Mouse (Mus musculus): Measurements from ENCODE around the gene H1foo. TPM values are rescaled to one million over a fixed set of nuclear protein-coding genes. Genes with fewer than 3 reads are reported as not detected.

Gene H1foo
- polyA plus RNA-seq, 1 experiment from 2014 or later: not detected

GRCm38 (mm10) chr6:115969103-115969502, 24.4 kb downstream of the H1foo start:
- no peaks in the 10 kb centered on the region for H3K36me3 ChIP-seq
- H3K9me3 ChIP-seq (replicated peaks): no peaks in the 10 kb centered on the region
- 83% methylated on average over 9 of the region's 9 CpGs for WGBS
- peaks cover under 1% of the 10 kb centered on the region; the same call in 1 of the 2 replicates for H3K27me3 ChIP-seq (ENCODE audit: low read depth, poor library complexity, severe bottlenecking)
- no peak overlapping the region for H3K27ac ChIP-seq (replicated peaks)
- no peak for DNase-seq (ENCODE audit: low spot score)
- no peak overlapping the region for H3K4me3 ChIP-seq
- H3K4me1 ChIP-seq: peaks cover 28% of the 10 kb centered on the region

GRCm38 (mm10) chr6:115969952-115970351, 25.2 kb downstream of the H1foo start:
- peaks cover 29% of the 10 kb centered on the region for H3K4me1 ChIP-seq
- no peaks in the 10 kb centered on the region for H3K9me3 ChIP-seq (replicated peaks)
- no peak overlapping the region for H3K4me3 ChIP-seq
- H3K36me3 ChIP-seq: no peaks in the 10 kb centered on the region
- WGBS: 60% methylated on average over 6 of the region's 6 CpGs
- H3K27ac ChIP-seq (replicated peaks): no peak overlapping the region
- no peaks in the 10 kb centered on the region for H3K27me3 ChIP-seq (ENCODE audit: low read depth, poor library complexity, severe bottlenecking)
- DNase-seq (ENCODE audit: low spot score): no peak

- H3K27ac ChIP-seq (replicated peaks): peak overlapping the region; percentile 1; the same call in 1 of the 2 replicates
- no peak overlapping the region for H3K4me3 ChIP-seq
- 84% methylated on average over 13 of the region's 13 CpGs for WGBS
- no peak for DNase-seq (ENCODE audit: low spot score)
- H3K36me3 ChIP-seq: no peaks in the 10 kb centered on the region
- no peaks in the 10 kb centered on the region for H3K9me3 ChIP-seq (replicated peaks)
- peaks cover 29% of the 10 kb centered on the region for H3K4me1 ChIP-seq
- H3K27me3 ChIP-seq (ENCODE audit: low read depth, poor library complexity, severe bottlenecking): no peaks in the 10 kb centered on the region
Observed at GRCm38 (mm10) chr6:115971273-115972060, 26.7 kb downstream of the H1foo start.

DNA sequence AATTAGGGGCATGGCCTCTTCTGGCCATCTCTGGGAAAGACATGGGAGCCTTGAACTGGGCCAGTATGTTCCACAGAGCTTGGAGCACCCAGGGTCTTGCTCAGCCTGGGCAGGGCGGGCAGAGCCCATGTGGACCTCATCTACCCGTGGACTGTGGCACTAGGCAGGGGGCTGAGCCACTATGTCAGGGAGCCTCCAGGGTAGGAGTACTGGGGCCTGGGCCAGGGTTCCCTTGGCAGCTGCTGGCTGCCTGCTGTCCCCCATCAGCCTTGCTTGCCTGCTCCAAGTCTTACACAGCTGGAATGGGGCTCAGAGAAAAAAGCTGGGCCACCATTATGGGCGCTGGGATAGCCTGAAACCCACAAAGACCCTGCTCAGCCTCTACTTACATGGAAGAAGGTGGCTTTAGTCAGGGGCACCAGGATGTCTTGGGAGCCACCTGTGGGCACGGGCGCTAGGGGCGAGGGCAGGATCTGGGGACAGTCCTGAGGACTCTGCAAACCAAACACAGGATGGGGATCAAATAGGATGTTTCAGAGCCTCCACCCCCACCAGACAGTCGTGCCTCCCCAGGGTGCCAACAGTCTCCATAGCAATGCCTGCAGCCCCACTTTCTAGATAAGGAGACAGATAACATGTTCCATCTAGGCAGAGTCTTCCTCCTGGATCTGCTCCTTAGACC, 27.5 kb downstream of the H1foo start:
- Histone ChIP-seq H3K4me3 (no peak overlapping the region), H3K9me3 (replicated peaks) (no peaks in the 10 kb centered on the region), H3K36me3 (no peaks in the 10 kb centered on the region), H3K27me3 (ENCODE audit: low read depth, poor library complexity, severe bottlenecking) (no peaks in the 10 kb centered on the region), H3K4me1 (peaks cover 29% of the 10 kb centered on the region), H3K27ac (replicated peaks) (peak overlapping the region; percentile 1; the same call in 1 of the 2 replicates)
- DNase-seq (ENCODE audit: low spot score): no peak
- WGBS: 84% methylated on average over 7 of the region's 7 CpGs

DNA sequence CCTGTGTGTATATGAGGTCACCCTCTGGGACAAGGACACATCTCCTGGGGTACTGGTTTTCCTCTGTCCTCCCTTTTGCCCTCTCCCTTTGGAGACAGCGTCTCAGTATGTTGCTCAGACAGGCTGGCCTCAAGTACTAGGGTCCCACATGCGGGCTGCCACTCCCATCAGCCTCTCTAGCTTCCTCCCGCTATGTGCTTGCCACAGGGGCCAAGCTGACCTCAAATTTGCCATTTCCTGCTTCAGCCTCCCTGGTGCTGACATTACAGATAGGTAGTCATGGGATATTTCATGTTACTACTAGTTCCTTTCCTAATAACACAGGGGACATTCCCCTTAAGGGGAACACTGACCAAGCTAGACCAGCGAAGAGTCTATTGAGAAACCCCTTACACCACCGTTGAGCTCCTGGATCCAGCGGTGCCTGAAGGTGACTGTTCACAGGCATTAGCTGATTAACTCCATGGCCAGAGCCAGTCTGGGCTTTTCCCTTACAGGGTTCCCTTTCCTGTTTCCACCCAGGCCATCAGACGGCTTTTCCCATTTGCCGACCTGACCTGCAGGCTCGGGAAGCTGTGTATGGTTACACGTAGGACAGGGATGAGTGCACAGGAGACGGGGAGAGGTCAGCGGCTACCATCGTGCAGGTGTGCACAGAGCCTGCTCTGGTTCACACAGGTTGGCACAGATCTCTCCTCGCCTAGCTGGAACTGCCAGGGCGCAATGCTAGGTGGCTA, 28.6 kb downstream of the H1foo start:
- Histone ChIP-seq H3K36me3 (no peaks in the 10 kb centered on the region), H3K27me3 (ENCODE audit: low read depth, poor library complexity, severe bottlenecking) (no peaks in the 10 kb centered on the region), H3K4me3 (no peak overlapping the region), H3K27ac (replicated peaks) (0 out of 2 replicates have a peak overlapping the region, but pooled peaks have one; percentile 17), H3K9me3 (replicated peaks) (no peaks in the 10 kb centered on the region), H3K4me1 (peaks cover 24% of the 10 kb centered on the region)
- DNase-seq (ENCODE audit: low spot score): no peak
- 90% methylated on average over 15 of the region's 15 CpGs for WGBS

- H3K4me1 ChIP-seq: peaks cover 16% of the 10 kb centered on the region
Observed at GRCm38 (mm10) chr6:115973881-115974662, 29.3 kb downstream of the H1foo start.

GRCm38 (mm10) chr6:115975606-115976005, 30.9 kb downstream of the H1foo start:
- WGBS: 91% methylated on average over 8 of the region's 8 CpGs
- Histone ChIP-seq H3K4me1 (peaks cover 24% of the 10 kb centered on the region), H3K27me3 (ENCODE audit: low read depth, poor library complexity, severe bottlenecking) (no peaks in the 10 kb centered on the region), H3K4me3 (no peak overlapping the region), H3K9me3 (replicated peaks) (no peaks in the 10 kb centered on the region), H3K27ac (replicated peaks) (no peak overlapping the region), H3K36me3 (no peaks in the 10 kb centered on the region)
- DNase-seq (ENCODE audit: low spot score): no peak

More at GRCm38 (mm10) chr6:115973881-115974662, 29.3 kb downstream of the H1foo start:
- no peaks in the 10 kb centered on the region for H3K9me3 ChIP-seq (replicated peaks)
- no peak overlapping the region for H3K4me3 ChIP-seq
- H3K36me3 ChIP-seq: no peaks in the 10 kb centered on the region
- no peak for DNase-seq (ENCODE audit: low spot score)
- peak overlapping the region; percentile 17; the same call in 1 of the 2 replicates for H3K27ac ChIP-seq (replicated peaks)
- no peaks in the 10 kb centered on the region for H3K27me3 ChIP-seq (ENCODE audit: low read depth, poor library complexity, severe bottlenecking)
- 88% methylated on average over 16 of the region's 16 CpGs for WGBS

- 93% methylated on average over 15 of the region's 15 CpGs for WGBS
- no peaks in the 10 kb centered on the region for H3K9me3 ChIP-seq (replicated peaks)
- no peak for DNase-seq (ENCODE audit: low spot score)
- no peaks in the 10 kb centered on the region for H3K36me3 ChIP-seq
- H3K27me3 ChIP-seq (ENCODE audit: low read depth, poor library complexity, severe bottlenecking): no peaks in the 10 kb centered on the region
- H3K27ac ChIP-seq (replicated peaks): no peak overlapping the region; the same call in 1 of the 2 replicates
- H3K4me3 ChIP-seq: no peak overlapping the region
- H3K4me1 ChIP-seq: peaks cover 14% of the 10 kb centered on the region
Observed at GRCm38 (mm10) chr6:115977810-115978209, 33.1 kb downstream of the H1foo start.

DNA sequence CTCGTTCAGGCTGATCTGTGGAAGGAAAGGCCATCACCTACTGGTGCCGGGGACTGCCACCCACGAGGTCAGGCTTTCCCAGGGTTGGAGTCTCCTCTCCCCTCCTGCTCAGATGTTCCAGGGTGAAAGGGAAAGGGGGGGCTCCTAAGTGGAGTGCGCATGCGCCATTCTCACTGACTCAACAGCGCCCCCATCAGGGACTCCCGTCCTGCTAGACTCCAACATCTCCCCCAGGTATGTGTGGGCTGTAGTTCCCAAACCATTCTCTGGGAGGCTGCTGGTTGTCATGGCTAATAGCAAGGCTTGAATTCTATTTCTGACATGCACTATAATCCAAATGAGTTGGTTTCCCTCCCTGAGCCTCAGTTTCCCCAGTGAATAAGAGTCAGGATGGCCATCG, 33.9 kb downstream of the H1foo start:
- no peak overlapping the region for H3K27ac ChIP-seq (replicated peaks)
- no peaks in the 10 kb centered on the region for H3K9me3 ChIP-seq (replicated peaks)
- no peaks in the 10 kb centered on the region for H3K36me3 ChIP-seq
- peaks cover 15% of the 10 kb centered on the region for H3K4me1 ChIP-seq
- H3K4me3 ChIP-seq: no peak overlapping the region
- WGBS: 60% methylated on average over 8 of the region's 8 CpGs
- no peaks in the 10 kb centered on the region for H3K27me3 ChIP-seq (ENCODE audit: low read depth, poor library complexity, severe bottlenecking)
- no peak for DNase-seq (ENCODE audit: low spot score)

GRCm38 (mm10) chr6:115982889-115983288, 38.2 kb downstream of the H1foo start:
- peaks cover 52% of the 10 kb centered on the region for H3K4me1 ChIP-seq
- DNase-seq (ENCODE audit: low spot score): no peak
- peaks cover 19% of the 10 kb centered on the region; the same call in 1 of the 2 replicates for H3K27me3 ChIP-seq (ENCODE audit: low read depth, poor library complexity, severe bottlenecking)
- H3K36me3 ChIP-seq: no peaks in the 10 kb centered on the region
- H3K27ac ChIP-seq (replicated peaks): no peak overlapping the region
- H3K9me3 ChIP-seq (replicated peaks): no peaks in the 10 kb centered on the region
- no peak overlapping the region for H3K4me3 ChIP-seq
- WGBS: 69% methylated on average over 7 of the region's 7 CpGs

DNA sequence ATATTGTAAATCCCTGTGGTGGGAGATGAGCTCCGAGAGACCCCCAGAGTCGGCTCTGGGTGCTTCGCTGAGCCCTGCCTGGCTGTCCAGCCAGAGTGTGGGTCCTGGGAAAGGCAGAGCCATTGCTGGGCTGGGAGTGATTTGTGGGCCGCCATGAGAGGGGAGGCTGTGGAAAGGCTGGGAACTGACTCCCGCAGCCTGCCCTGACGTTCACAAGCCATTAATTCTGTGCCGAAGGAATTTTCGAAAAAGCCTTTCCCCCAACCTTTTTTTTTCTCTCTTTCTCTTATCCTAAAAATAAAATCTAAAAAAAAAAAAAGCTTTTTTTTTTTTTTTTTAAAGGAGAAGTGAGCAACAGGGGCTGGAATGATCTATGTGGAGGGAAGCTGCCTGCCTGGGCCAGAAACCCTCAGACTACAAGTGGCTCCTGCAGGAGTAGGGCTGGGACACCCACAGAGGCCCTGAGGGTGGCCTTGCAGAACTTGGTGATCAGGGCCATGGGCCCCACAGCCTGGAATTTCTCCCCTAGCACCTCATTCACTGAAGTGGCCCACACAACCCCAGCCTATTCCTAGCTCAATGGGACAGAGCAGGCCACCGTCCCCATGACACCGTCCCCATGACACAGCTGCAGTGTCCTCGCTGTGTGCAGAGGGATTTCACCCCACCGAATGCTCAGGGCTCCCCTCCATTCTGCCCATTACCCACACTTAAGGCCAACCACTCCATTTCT, 38.7 kb downstream of the H1foo start:
- Histone ChIP-seq H3K36me3 (no peaks in the 10 kb centered on the region), H3K9me3 (replicated peaks) (no peaks in the 10 kb centered on the region), H3K4me3 (no peak overlapping the region), H3K27ac (replicated peaks) (no peak overlapping the region), H3K27me3 (ENCODE audit: low read depth, poor library complexity, severe bottlenecking) (peaks cover 21% of the 10 kb centered on the region; the same call in 1 of the 2 replicates), H3K4me1 (peaks cover 52% of the 10 kb centered on the region)
- 71% methylated on average over 12 of the region's 12 CpGs for WGBS
- no peak for DNase-seq (ENCODE audit: low spot score)
